Mouse (Mus musculus) T-helper 1 cell (primary cell): ENCODE data around the gene Jtb.
"Not testable (repeated sequence)": the region's sequence is repeated elsewhere in the genome, so short reads cannot be mapped to it uniquely, and the experiment has no call there.

Source experiments
- in situ Hi-C: fragments of 300-600 bp; cut with MboI, MseI; formaldehyde crosslinking; loops from one replicate; pipeline ENCODE4 v1.15.1; 2025; ENCODE audit warnings: high pct_unique_total_duplicates

The Jtb gene

GRCm38 (mm10) chr3:90222941-90223340 is 8.5 kb upstream of the Jtb start:
- in situ Hi-C loops, result no loop called here

GRCm38 (mm10) chr3:90224331-90224730 is 7.1 kb upstream of the Jtb start:
- in situ Hi-C loops, result no loop called here

GRCm38 (mm10) chr3:90231075-90231474 is 322 bp upstream of the Jtb start:
- in situ Hi-C loops, result no loop called here

GRCm38 (mm10) chr3:90241251-90241650 is 9.9 kb downstream of the Jtb start:
- in situ Hi-C loops, result no loop called here

- in situ Hi-C loops, result no loop called here
Observed at GRCm38 (mm10) chr3:90241669-90242358, 10.4 kb downstream of the Jtb start.

- in situ Hi-C loops, result no loop called here
Observed at GRCm38 (mm10) chr3:90242984-90243775, 11.8 kb downstream of the Jtb start, which contains the start of gene Creb3l4. Creb3l4 (minus strand) TSS chr3:90243512.

GRCm38 (mm10) chr3:90245406-90245805 is 14.0 kb downstream of the Jtb start:
- in situ Hi-C loops, result no loop called here

GRCm38 (mm10) chr3:90247630-90247959 is 16.2 kb downstream of the Jtb start:
- in situ Hi-C loops, result no loop called here

GRCm38 (mm10) chr3:90247960-90248745 is 16.8 kb downstream of the Jtb start, which contains the start of gene Slc39a1:
Slc39a1 (plus strand) TSS chr3:90248172.
- in situ Hi-C loops, result no loop called here

GRCm38 (mm10) chr3:90248746-90249100 is 17.3 kb downstream of the Jtb start:
- in situ Hi-C loops, result no loop called here

GRCm38 (mm10) chr3:90250791-90251190 is 19.4 kb downstream of the Jtb start:
- in situ Hi-C loops, result no loop called here

- in situ Hi-C loops, result not testable (repeated sequence)
Observed at GRCm38 (mm10) chr3:90251731-90252226, 20.4 kb downstream of the Jtb start.

- in situ Hi-C loops, result not testable (repeated sequence)
Observed at GRCm38 (mm10) chr3:90252659-90253058, 21.3 kb downstream of the Jtb start.

GRCm38 (mm10) chr3:90253174-90253573 is 21.8 kb downstream of the Jtb start:
- in situ Hi-C loops, result not testable (repeated sequence)

GRCm38 (mm10) chr3:90253653-90254418 is 22.4 kb downstream of the Jtb start, which contains the start of gene Crtc2:
Crtc2 (plus strand) TSS chr3:90254163.
- in situ Hi-C loops, result no loop called here

- in situ Hi-C loops, result no loop called here
Observed at GRCm38 (mm10) chr3:90254419-90255193, 23.2 kb downstream of the Jtb start.

- in situ Hi-C loops, result no loop called here
Observed at GRCm38 (mm10) chr3:90255194-90255565, 23.8 kb downstream of the Jtb start.

GRCm38 (mm10) chr3:90255784-90256353 is 24.5 kb downstream of the Jtb start:
- in situ Hi-C loops, result no loop called here

GRCm38 (mm10) chr3:90256731-90257530 is 25.5 kb downstream of the Jtb start:
- in situ Hi-C loops, result no loop called here
